Mouse (Mus musculus) megakaryocyte, embryonic 14.5 days (primary cell): ENCODE measurements around the gene D930048N14Rik.

ENCODE experiments used
- FLI1 ChIP-seq: IDR thresholded peaks from 2 replicates; pipeline ENCODE4 v1.6.1; 2012; ENCODE audit warnings: low read length, inconsistent platforms, mixed read lengths
- GATA1 ChIP-seq: IDR thresholded peaks from 3 replicates; pipeline ENCODE4 v1.6.1; 2012; ENCODE audit warnings: mixed read lengths, low read length, inconsistent platforms, borderline replicate concordance

GRCm38 (mm10) chr11:51650261-51650660, 493 bp upstream of the D930048N14Rik start:
- TF ChIP-seq GATA1 (no peak), FLI1 (no peak)
